Mouse (Mus musculus): ENCODE measurements around the gene AI661453.
"Not testable (repeated sequence)": the region's sequence is repeated elsewhere in the genome, so short reads cannot be mapped to it uniquely, and the experiment has no call there.

AI661453 gene

DNA sequence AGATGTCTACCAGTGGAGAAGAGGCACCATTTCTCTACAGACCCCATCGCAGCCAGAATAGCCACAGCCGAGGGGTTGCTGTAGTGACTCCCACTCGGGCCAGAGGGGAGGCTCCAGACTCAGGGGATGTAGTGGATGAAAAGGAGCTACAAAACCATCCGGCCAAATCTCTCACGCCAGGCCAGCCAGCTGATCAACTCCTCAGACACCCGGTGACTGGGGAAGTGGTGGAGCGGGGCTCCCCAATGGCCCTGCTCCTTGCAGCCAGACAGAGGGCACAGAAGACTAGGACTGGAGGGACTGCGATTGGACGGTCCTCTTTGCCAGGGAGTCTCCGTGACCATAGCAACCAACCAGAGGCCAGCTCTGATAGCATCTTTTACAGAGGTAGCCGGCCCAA, 31.2 kb downstream of the AI661453 start:
- no peak for DNase-seq (ENCODE audit: low spot score)

DNA sequence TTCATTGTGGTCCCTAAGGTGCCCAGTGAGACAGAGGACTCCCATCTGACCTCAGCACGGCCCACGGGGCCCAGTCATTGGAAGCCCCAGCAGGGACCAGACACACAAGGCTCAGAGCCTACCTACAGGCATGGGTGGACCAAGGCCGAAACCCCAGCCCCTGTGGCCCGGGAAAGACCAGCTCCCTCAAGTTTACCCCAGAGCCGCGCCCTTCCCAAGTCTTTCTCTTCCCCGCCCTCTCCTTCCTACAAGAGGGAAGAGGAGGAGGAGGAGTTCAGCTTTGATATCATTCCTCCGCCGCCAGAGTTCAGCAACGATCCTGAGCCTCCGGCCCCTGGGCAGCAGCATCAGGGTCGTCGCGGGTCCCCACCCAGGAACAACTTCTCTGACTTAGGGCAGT, 31.6 kb downstream of the AI661453 start:
- DNase-seq (ENCODE audit: low spot score): no peak

DNA sequence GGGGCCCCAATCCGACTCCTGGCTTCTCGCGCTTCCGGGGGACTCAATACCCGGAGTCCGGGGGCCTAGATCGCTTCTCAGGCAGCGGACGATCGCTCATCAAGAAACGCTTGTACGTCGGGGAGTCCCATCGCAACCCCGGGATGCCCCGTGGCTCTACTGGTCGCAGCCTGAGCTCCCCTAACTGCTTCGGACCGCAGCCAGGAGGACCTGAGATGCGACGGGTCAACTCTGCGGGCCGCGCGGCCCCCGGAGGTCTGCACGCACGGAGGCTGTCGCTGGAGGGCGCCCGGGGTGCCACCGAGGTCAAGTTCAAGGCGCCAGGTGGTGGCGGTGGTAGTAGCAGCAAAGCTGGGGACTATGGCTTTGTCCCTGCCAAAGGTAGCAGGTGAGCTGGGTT, 32.1 kb downstream of the AI661453 start:
- DNase-seq (ENCODE audit: low spot score): peak; percentile 2

DNA sequence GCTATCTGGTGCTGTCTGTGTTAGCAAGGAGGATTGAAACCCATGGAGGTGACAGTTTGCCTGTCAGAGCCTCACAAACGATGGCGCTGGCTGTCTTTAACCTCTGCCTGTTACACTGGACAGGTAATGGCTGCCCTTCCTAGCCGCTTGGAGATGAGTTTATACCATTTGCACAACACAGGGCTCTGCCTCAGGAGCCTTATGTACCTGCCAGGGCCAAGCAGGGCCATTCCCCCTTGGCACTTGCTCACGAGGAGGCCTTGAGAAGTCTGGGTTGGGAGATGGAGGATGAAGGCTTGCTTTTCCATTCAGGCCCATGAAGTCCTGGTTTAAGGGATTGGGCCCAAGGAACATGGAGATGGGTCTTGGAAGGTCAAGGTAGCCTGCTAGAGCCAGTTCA, 33.2 kb downstream of the AI661453 start:
- DNase-seq (ENCODE audit: low spot score): no peak

DNA sequence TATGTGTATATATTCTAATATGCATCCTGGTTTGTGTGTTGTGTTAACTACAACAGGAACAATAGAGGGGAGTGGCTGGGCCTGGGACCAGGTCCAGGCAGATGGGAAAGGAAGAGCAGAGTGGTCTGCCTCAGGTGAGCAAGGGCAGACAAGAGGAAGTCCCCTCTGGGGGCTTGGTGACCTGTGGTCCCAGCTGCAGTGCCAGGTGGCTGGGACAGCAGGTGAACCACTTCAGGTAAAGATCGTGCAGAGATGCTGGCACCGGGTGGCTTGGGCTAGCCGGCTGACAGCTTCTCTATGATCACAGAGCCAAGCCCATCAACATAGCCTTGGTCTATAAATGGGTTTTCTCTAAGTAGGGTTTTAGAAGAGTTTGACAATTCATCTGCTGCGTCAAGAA, 33.7 kb downstream of the AI661453 start:
- DNase-seq (ENCODE audit: low spot score): no peak

DNA sequence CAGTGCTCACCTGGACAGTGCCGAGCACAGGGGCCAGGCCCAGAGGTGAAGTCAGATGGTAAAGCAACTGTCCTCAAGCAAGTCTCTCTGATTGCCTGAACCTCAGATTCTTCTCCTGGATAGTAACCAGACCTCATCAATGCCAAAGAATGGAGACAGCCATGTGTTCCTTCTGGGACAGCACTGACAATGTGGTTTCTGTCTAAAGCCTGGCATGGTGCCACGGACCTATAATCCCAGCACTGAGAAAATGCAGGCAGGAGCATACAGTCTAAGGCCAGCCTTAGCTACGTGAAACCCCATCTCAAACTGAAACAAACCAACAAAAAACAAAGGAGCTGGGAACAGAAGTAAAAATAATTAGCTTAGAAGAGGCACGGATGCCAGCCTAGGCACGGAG, 34.3 kb downstream of the AI661453 start:
- no peak for DNase-seq (ENCODE audit: low spot score)

DNA sequence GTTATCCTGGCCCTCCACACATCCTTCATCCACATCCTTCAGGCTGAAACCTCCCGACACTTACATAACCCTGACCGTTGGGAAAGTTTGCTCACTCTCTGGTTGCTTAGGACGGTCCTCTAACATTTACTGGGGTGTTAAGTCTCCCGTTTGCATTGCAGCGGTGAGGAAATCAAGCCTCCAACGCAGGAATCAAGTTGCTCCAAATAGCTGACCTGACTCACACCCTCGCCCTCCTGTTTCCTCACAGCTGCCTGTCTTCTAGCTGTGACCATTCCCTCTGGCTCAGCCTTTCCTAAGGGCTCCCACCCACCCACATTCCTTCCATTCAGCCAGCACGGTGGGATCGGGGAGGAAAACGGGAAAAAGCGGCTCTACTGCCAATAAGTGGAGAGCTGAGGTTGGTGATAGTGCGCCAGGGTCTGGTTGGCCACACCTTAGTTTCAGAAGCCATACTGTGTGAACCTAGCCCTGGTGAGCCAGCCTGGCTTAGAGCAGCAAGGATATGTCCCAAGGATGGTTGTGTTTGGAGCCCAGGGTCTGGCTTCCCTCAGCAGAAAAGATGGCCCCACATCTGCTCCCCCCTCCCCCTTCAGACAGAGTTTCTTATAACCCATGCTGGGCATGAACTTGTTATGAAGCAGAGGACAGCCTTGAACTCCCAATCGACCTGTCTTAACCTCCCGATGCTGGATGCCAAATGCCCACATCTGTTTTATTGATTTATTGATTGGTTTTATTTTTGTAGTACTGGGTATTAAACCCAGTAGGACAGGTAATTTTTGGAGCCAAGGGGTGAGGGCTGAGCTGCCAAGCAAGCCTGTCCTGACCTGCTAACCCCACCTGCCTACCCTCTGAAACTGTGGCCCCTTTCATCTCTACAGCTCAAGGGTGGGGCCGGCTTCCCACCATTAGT, 36.3 kb downstream of the AI661453 start:
- no peak for DNase-seq (ENCODE audit: low spot score)

DNA sequence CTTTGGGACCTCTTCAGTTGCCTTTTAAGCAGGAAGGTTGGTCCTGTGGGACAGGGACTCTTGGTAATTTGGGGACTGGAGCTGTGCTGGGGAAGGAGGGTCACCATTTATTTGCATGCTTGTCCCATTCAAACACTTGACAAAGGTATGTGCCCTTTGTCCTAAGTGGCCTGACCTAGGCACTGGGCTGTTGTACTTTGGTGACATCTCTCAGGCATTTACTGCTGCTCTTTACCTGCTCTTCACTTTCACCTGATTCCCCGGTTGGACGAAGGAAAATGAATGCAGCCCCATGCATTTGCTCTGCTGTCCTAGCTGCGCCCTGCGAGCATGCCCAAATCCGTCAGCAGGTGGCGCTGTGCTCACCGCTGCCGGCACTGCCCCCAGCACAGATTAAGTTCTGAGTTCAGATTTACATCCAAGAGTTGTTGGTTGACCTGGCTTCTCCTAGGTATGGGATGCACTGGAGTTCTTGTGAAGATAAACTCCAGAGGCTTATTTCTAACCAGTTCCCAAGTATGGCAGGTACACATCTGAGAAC, 37.1 kb downstream of the AI661453 start:
- peak; percentile 63 for DNase-seq (ENCODE audit: low spot score)

DNA sequence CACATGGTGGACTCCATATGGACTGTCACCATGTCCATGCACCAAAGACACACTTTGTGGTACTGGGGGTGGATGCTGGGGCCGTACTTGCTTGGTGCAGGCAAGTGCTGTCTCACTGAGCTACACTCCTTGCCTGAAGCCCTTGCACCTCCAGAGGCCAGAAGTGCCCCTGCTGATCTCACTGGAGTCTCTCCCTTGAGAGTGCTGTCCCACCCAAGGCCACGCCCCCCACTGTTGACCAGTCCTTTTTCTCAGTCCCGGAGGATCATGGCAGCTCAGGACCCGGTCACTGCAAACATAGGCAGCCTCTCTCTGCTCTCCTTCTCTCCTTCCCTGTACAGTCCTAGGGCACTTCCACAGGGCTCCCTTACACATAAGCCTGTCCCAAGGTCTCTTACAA, 37.8 kb downstream of the AI661453 start:
- no peak for DNase-seq (ENCODE audit: low spot score)

DNA sequence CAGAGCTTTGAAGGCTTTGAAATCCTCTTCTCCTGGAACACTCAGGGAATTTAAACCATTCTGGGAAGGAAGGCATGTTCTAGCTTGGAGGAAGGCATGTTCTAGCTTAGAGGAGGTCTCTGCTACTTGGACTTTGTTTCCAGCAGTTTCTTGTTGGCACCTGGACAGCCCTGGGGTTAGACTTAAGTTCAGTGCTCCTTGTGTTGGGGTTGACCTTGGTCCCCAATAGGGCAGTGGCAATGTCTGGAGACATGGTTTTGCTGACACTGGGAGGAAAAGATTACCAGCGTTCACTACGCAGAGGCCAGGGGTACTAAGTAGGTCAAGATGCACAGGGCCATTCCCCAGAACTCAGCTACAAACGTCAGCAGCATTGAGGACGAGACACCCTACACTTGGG, 38.8 kb downstream of the AI661453 start:
- no peak for DNase-seq (ENCODE audit: low spot score)

DNA sequence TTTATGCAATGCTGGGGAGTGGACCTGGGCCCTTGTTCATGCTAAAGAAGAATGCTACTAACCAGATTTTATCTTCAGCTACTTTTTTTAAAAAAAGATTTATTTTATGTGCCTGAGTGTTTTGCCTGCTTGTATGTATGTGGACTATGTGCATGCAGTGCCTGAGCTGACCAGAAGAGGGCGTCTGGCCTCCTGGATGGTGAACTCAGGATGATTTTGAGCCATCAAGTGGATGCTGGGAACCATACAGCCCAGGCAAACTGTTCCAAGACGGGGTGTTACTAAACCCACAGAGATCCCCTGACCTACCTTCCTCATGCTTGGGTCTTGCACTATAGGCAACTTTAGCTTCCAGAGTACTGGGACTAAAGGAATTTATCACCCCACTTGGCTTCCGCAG, 39.3 kb downstream of the AI661453 start:
- DNase-seq (ENCODE audit: low spot score): no peak

DNA sequence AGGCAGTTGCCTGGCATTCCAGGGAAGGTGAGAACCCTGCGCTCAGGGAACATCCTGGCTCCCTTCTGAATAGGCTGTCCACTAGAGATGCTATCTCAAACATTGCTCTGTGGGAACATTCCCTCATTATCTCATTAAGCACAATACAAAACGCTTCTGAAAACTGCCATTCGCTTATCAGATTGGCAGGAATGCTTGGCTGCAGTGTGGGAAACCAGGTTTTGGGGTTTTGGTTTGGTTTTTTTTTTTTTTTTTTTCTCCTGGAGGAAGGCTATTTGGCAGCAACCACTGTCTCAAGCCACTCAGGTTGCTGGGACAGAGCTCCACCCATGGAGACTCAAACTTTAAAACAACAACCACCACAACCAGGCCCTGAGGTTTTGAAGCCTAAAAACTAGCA, 43.5 kb downstream of the AI661453 start:
- no peak for DNase-seq (ENCODE audit: low spot score)

DNA sequence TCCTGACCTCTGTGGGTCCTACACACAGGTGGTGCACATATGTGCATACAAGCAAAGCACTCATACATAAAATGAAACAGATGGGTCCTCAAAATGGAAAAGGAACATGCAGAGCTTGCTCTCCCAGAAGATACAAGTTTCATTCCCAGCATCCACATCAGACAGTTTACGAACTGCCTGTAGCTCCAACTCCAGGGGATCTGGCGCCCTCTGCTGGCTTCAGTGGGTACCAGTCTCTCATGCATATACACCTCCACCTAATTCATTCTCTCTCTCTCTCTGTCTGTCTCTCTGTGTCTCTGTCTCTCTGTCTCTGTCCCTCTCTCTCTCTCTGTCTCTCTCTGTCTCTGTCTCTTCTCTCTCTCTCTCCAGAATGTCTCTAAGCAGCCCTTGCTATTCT, 46.0 kb downstream of the AI661453 start:
- DNase-seq (ENCODE audit: low spot score): no peak

DNA sequence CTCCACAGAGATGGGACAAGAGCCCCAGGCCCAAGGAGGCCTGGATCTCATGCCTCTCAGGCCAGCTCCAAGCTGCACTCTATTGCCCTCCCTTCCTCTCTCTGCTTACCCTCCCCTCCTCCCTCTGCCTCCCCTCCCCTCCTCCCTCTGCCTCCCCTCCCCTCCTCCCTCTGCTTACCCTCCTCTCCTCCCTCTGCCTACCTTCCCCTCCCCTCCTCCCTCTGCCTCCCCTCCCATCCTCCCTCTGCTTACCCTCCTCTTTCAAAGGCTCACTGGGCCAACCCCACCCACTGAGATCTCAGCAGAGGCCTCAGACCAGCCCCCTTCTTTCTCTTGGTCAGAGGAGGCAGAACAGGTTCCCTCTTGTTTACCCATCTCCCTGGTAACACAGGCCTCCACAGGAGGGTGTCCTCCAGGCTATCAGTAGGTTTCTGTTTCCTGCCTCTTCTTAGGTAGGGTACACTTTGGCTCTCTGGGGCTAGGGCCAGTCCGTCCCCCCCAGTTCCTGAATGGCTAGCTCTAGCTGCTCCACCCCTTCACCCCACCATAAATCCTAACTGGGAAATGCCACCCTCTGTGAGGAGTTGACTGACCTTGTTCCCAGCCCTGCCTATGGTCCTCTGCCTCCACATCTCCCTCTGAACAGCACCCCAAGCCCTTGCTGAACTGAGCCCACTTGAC, 48.0 kb downstream of the AI661453 start:
- DNase-seq (ENCODE audit: low spot score): peak; percentile 62

DNA sequence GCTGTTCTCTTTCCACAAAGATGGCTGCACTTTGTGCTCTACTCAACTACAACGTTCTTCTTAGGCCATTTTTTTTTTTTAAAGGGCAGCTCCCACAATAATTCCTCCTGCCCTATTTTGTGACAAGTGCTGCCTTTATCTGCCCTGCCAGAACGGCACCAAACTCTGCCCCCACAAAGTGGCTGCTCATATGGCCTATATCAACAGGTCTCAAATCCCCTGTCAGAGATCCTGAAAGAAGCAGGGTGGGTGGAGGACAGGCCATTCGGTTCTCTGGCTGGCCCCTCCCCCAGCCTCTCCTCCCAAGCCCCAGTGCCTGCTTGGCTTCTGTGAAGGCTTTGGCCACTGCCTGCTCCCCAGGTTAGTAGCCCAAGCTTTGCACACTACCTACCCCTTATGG, 48.6 kb downstream of the AI661453 start:
- no peak for DNase-seq (ENCODE audit: low spot score)

DNA sequence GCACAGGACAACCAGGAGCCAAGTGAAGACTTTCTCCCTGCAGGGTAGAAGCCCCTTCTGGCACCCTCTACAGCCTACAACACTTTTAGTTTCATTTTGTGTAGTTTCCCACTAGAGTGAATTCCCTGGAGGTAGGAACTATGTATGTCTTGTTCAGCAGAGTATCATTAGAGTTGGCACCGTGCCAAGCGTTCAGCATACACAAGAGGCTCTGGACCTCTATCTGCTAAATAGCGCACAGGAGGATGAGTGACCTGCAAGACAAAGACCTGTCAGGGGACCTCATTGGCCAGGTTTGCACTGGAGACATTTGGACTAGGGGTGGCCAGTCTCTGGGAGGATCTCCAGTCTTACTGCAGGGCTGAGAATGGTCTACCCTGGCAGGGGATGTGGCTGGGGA, 49.4 kb downstream of the AI661453 start:
- no peak for DNase-seq (ENCODE audit: low spot score)

DNA sequence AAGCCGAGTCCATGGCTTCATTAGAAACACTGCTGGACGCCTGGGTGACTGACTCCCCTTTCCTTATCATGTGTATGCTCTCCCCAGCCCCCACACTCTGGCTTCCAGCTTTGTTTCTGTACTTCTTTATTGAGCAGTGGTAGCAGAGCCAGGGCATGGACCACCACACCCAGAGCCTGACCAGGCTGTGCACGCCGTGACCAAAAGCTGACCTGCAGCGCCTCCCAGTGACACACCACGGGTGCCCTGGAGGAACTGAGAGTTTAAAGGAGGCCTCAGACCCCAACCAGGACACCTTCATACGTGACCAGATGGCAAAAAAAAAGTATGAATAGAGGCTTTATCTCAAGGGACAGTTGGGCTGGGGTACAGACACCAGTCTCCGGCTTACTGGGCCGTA, 54.4 kb downstream of the AI661453 start:
- no peak for DNase-seq (ENCODE audit: low spot score)

DNA sequence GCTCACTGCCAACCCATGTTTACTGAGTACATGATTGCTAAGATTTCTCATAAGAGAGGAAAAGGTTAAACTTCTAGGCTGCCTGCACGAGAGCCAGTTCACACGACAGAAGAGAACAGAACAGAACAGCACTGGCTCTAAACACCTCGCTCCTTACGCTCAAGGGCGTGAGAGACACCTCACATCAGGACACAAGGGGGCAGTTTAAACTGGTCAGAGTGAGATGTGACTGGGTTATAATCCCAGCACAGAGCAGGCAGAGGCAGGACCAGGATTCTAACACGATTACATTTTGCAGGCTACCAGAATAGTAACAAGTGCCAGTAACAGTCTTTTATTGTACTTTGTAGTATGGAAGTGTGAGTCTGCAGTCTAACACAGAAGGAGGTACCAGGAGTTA, 56.3 kb downstream of the AI661453 start:
- no peak for DNase-seq (ENCODE audit: low spot score)

DNA sequence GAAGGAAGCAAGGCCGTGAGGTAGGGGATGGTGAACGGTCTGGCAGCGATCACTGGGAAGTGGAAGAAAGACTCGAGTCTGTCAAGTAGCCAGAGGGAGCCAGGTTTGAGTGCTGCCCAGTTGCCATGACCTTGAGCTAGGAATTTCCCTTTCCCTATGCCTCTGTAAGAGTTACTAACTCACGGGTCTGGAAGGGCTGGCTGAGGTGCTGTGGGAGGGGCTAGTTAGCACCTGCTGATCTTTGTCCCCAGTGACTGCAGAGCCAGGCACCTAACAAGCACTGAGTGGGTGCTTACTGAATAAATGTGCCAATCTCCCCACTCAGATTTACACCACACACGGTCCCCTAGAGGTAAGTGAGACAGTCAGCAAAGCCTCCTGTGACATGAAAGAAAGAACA, 57.2 kb downstream of the AI661453 start:
- DNase-seq (ENCODE audit: low spot score): no peak

DNA sequence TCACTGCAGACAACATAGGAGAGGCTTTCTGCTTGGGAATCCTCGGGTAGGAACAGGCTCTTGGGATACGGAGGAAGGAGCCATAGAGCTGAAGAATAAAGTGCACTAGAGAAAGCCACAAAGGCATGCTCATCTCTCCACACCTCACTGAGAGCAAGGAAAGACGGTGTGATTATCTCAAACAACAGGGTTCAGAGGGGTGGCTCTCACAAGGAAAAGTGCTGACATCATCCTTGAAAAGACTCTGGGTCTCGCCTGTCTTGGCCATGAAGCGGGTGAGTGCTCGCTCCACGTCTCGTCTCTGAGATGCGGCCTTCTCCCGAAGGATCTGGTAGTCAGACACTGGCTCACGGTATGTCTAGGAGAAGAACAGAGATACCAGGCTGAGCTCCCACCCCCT, 57.7 kb downstream of the AI661453 start:
- DNase-seq (ENCODE audit: low spot score): no peak

DNA sequence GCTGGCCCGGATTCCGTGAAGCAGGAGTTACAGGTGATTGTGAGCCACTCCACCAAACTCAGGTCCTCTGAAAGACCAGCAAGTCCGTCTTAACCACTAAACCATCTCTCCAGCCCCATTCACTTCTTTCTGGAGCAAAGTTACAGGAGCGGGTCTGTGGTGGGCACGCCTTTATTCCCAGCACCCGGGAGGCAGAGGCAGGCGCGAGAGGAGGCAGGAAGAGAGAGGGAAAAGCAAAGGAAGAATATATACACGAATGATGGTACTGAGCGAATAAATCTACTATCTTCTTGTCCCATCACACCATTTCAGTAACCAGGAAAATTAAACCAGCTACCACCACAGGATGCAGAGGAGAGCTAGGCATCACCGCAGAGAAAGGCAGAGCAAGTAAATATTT, 65.1 kb downstream of the AI661453 start:
- no peak for DNase-seq (ENCODE audit: low spot score)

DNA sequence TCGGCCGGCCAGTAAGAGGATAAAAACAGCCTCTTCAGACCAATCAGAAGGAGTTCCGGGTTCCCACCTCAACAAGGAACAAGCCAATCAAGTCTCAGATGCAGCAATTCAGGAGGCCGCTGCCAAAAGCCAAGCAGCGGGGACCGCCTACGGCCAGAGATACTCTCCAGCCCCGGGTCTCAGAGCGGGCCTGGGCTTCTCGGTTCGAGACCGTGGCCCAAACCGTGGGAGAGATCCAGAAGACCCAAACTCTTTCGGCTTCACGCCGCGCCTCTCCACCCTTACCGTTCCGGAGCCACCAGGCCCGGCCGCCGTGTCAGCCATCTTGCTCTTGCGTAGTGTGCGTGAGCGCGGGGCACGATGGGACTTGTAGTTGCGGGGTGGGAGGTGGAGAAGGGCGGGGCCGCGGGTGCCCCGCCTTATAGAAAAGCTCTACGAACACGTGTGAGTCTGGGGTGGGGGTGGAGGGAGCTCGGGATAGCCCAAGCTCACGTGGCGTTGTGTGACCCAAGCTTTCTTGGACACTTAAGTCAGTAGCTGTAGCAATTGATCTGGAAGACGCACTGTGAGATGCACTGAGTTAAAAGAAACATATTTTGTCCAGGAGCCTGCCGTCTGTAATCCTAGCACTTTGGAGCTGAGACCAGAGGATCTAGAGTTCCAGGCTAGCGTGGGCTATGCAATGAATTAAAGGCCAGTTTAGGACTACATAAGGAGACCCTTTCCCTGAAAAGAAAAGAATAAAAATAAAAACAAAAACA, 65.7 kb downstream of the AI661453 start, which contains the start of gene Taf8:
Taf8 (minus strand) TSS at position 347 of the 761 bp plus-strand sequence.
- DNase-seq (ENCODE audit: low spot score): peak; percentile 99

DNA sequence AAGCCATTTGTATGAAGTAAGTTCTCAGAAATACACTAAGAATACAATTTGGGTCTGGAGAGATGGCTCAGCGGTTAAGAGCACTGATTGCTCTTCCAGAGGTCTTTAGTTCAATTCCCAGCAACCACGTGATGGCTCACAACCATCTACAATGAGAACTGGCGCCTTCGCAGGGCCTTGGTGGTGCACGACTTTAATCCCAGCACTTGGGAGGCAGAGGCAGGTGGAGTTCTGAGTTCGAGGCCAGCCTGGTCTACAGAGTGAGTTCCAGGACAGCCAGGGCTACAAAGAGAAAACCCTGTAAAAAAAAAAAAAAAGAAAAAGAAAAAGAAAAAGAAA, 66.3 kb downstream of the AI661453 start:
- not testable (repeated sequence) for DNase-seq (ENCODE audit: low spot score)

Data from yolk sac, embryonic 10.5 days (tissue).